ENCODE assay signal across 25 mouse cellular contexts in genomic region chr6:113296639-113297038, GRCm38 (mm10). TPM values are rescaled to one million over a fixed set of nuclear protein-coding genes. Genes with fewer than 3 reads are reported as not detected.
A peak's percentile ranks its signal among the peaks of the same experiment; 100 is the strongest.
DNase-seq lines count a peak whose midpoint lies in the region; ATAC-seq and TF ChIP-seq lines count a peak whose summit lies in the region.
"Had no signal": no experiment of that assay in that cellular context is flagged by ENCODE, and none has a peak within 500 bp of the region (broad histone marks: within the 10 kb centered on the region; RNA-seq: fewer than 3 reads in every experiment).

No protein-coding gene starts in this region.

- H3K27me3 ChIP-seq in CH12.LX (replicated peaks) = no peaks in the 10 kb centered on the region
- no peaks in the 10 kb centered on the region for H3K27me3 ChIP-seq in MEL (ENCODE audit: control insufficient read depth in 1 of 2, insufficient read depth in 2 of 2, low read length in 2 of 2)
- H3K27me3 ChIP-seq in forebrain, embryonic 11.5 days (ENCODE audit: control insufficient read depth, insufficient read depth, low read length) = no peaks in the 10 kb centered on the region
- no peaks in the 10 kb centered on the region for H3K27me3 ChIP-seq in forebrain, embryonic 10.5 days (ENCODE audit: poor library complexity, severe bottlenecking)
- H3K27me3 ChIP-seq: embryonic facial prominence, embryonic 12.5 days; forebrain, embryonic 15.5 days; heart, embryonic 15.5 days; hindbrain, embryonic 13.5 days; intestine, embryonic 15.5 days; Patski had no signal

- DNase-seq in 3134 (ENCODE audit: extremely low read depth, insufficient read length, low spot score) (peak; percentile 49), CH12.LX (ENCODE audit: extremely low read depth) (no peak), MEL (ENCODE audit: low read depth, low spot score) (peak; percentile 40)
- DNase-seq in fibroblast of lung, adult 2 months (ENCODE audit: low read depth) = peak; percentile 37
- no peak for DNase-seq in forebrain, embryonic 11.5 days (ENCODE audit: low spot score)
- no peak for DNase-seq in forebrain, embryonic 10.5 days (ENCODE audit: extremely low spot score, low spot score)
- no peak for DNase-seq in adrenal gland, postnatal 25 days
- DNase-seq: adrenal gland, adult 8-10 months; cerebellum, adult 11 months; cerebellum, adult 8-10 months; cerebellum, postnatal 25 days; gastrocnemius, postnatal 36 days; heart, adult 18-20 months; heart, postnatal 14 days; kidney, adult 18-20 months had no signal

- in situ Hi-C loops in CH12.LX (cut with MboI; ENCODE audit: low pct_ligation_motif_present, low pct_unique_long_range_greater_than_20kb, low sequenced_read_pairs) = loop anchor here (5.0 kb wide), 1 partner anchor 34 kb away; no protein-coding TSS in a partner anchor

- dilution Hi-C loops in CH12.LX (cut with MboI; ENCODE audit: extremely low pct_ligation_motif_present, extremely low pct_unique_long_range_greater_than_20kb, low sequenced_read_pairs) = no loop called here

- H3K4me1 ChIP-seq in CH12.LX (ENCODE audit: control insufficient read depth in 1 of 2, insufficient read depth in 2 of 2) (peaks cover 3 to 26% of the 10 kb centered on the region in 2 experiments; a peak in 3 of 4 replicates), MEL (ENCODE audit: control insufficient read depth in 1 of 2, insufficient read depth in 2 of 2, low read length in 2 of 2) (peaks cover 16 to 24% of the 10 kb centered on the region in 2 experiments)
- H3K4me1 ChIP-seq in forebrain, embryonic 11.5 days (replicated peaks; ENCODE audit: control insufficient read depth, insufficient read depth, low read length) = no peaks in the 10 kb centered on the region
- no peaks in the 10 kb centered on the region for H3K4me1 ChIP-seq in forebrain, embryonic 10.5 days
- H3K4me1 ChIP-seq: forebrain, embryonic 15.5 days; heart, embryonic 15.5 days; hindbrain, embryonic 13.5 days; intestine, embryonic 15.5 days had no signal

- H3K4me3 ChIP-seq in CH12.LX (replicated peaks in 1 of 3; ENCODE audit: low read depth in 2 of 3, low read length in 2 of 3, poor library complexity in 1 of 3) (no peak overlapping the region), MEL (ENCODE audit: control insufficient read depth in 1 of 2, insufficient read depth in 1 of 2, low read depth in 2 of 2, low read length in 2 of 2) (no peak overlapping the region)
- H3K4me3 ChIP-seq in forebrain, embryonic 11.5 days (ENCODE audit: low read depth, low read length) = no peak overlapping the region
- no peak overlapping the region for H3K4me3 ChIP-seq in forebrain, embryonic 10.5 days
- H3K4me3 ChIP-seq: embryonic facial prominence, embryonic 12.5 days; forebrain, embryonic 15.5 days; heart, embryonic 15.5 days; hindbrain, embryonic 13.5 days; intestine, embryonic 15.5 days had no signal

- TF ChIP-seq POLR2A in CH12.LX (IDR thresholded peaks at IDR 0.05; ENCODE audit: low read depth, low read length) (no peak), MEL (IDR thresholded peaks at IDR 0.05; ENCODE audit: control insufficient read depth in 1 of 2, insufficient read depth in 1 of 2, low read depth in 1 of 2, low read length in 2 of 2, poor library complexity in 1 of 2) (no peak)

- H3K79me2 ChIP-seq in CH12.LX (replicated peaks; ENCODE audit: control insufficient read depth, extremely low read depth, insufficient read depth, poor library complexity, severe bottlenecking) (no peaks in the 10 kb centered on the region), MEL (ENCODE audit: control insufficient read depth, insufficient read depth, low read length, poor library complexity) (no peaks in the 10 kb centered on the region)

- no peak overlapping the region for H3K9ac ChIP-seq in CH12.LX (ENCODE audit: insufficient read depth, low read depth)
- H3K9ac ChIP-seq in MEL (ENCODE audit: control insufficient read depth, low read depth, low read length, poor library complexity, severe bottlenecking) = no peak overlapping the region
- no peak overlapping the region for H3K9ac ChIP-seq in forebrain, embryonic 11.5 days (ENCODE audit: low read length)
- H3K9ac ChIP-seq: embryonic facial prominence, embryonic 12.5 days; forebrain, embryonic 15.5 days; heart, embryonic 15.5 days; hindbrain, embryonic 13.5 days; intestine, embryonic 15.5 days had no signal

- TF ChIP-seq RAD21 in CH12.LX (IDR thresholded peaks at IDR 0.05; ENCODE audit: low read depth, low read length) (no peak), MEL (IDR thresholded peaks at IDR 0.05; ENCODE audit: low read depth, low read length) (no peak)

- TF ChIP-seq EP300 in CH12.LX (IDR thresholded peaks at IDR 0.05; ENCODE audit: low read length) (no peak), MEL (IDR thresholded peaks at IDR 0.05; ENCODE audit: low read depth in 1 of 2, low read length in 2 of 2) (no peak)

- H3K36me3 ChIP-seq in CH12.LX (replicated peaks in 1 of 2; ENCODE audit: control insufficient read depth in 1 of 2, insufficient read depth in 1 of 2, low read length in 1 of 2) (peaks cover 0 to 7% of the 10 kb centered on the region in 2 experiments), MEL (ENCODE audit: control insufficient read depth in 1 of 2, insufficient read depth in 2 of 2, low read length in 2 of 2) (peaks cover 0 to 15% of the 10 kb centered on the region in 2 experiments; a peak in 2 of 4 replicates)
- H3K36me3 ChIP-seq in forebrain, embryonic 11.5 days (ENCODE audit: control insufficient read depth, insufficient read depth, low read length) = no peaks in the 10 kb centered on the region
- H3K36me3 ChIP-seq in forebrain, embryonic 10.5 days (replicated peaks) = no peaks in the 10 kb centered on the region
- H3K36me3 ChIP-seq: embryonic facial prominence, embryonic 12.5 days; forebrain, embryonic 15.5 days; G1E; heart, embryonic 15.5 days; hindbrain, embryonic 13.5 days; intestine, embryonic 15.5 days had no signal

- 75% methylated on average over 4 of the region's 4 CpGs for WGBS in forebrain, embryonic 11.5 days
- WGBS in forebrain, embryonic 10.5 days = 73% methylated on average over 4 of the region's 4 CpGs

- H3K9me3 ChIP-seq in CH12.LX (replicated peaks; ENCODE audit: low read length) = no peaks in the 10 kb centered on the region
- no peaks in the 10 kb centered on the region for H3K9me3 ChIP-seq in MEL (replicated peaks; ENCODE audit: insufficient read depth, low read length)
- H3K9me3 ChIP-seq in forebrain, embryonic 11.5 days (ENCODE audit: control insufficient read depth, low read length) = no peaks in the 10 kb centered on the region
- H3K9me3 ChIP-seq in forebrain, embryonic 10.5 days = no peaks in the 10 kb centered on the region
- H3K9me3 ChIP-seq: embryonic facial prominence, embryonic 12.5 days; forebrain, embryonic 15.5 days; G1E; heart, embryonic 15.5 days; hindbrain, embryonic 13.5 days; intestine, embryonic 15.5 days had no signal

- TF ChIP-seq CTCF in CH12.LX (conservative IDR thresholded peaks at IDR 0.05 in 1 of 2, IDR thresholded peaks at IDR 0.05 in 1 of 2; ENCODE audit: low read depth in 2 of 2, low read length in 2 of 2) (no peak), MEL (IDR thresholded peaks at IDR 0.05 in 2 of 3, conservative IDR thresholded peaks at IDR 0.05 in 1 of 3; ENCODE audit: control insufficient read depth in 1 of 3, insufficient read depth in 1 of 3, low read depth in 2 of 3, low read length in 3 of 3, poor library complexity in 1 of 3, severe bottlenecking in 1 of 3) (no peak)

- no peak for ATAC-seq in forebrain, embryonic 11.5 days (replicated peaks; ENCODE audit: low FRiP score)
- ATAC-seq: CD4-positive, CD25-positive, alpha-beta regulatory T cell, adult 4 months; forebrain, embryonic 15.5 days; intestine, embryonic 15.5 days; Patski had no signal

- H3K27ac ChIP-seq in CH12.LX (ENCODE audit: insufficient read depth, low read depth) = no peak overlapping the region
- H3K27ac ChIP-seq in MEL (ENCODE audit: control insufficient read depth, low read depth, low read length) = no peak overlapping the region; the same call in 1 of the 2 replicates
- no peak overlapping the region for H3K27ac ChIP-seq in forebrain, embryonic 11.5 days (ENCODE audit: low read depth, low read length)
- no peak overlapping the region for H3K27ac ChIP-seq in forebrain, embryonic 10.5 days
- H3K27ac ChIP-seq: embryonic facial prominence, embryonic 12.5 days; forebrain, embryonic 15.5 days; heart, embryonic 15.5 days; hindbrain, embryonic 13.5 days; intestine, embryonic 15.5 days had no signal

- H3K4me2 ChIP-seq in CH12.LX (ENCODE audit: insufficient read depth, low read depth, poor library complexity, severe bottlenecking) = no peak overlapping the region
- H3K4me2 ChIP-seq in forebrain, embryonic 11.5 days (ENCODE audit: low read depth, low read length, severe bottlenecking) = no peak overlapping the region
- H3K4me2 ChIP-seq: embryonic facial prominence, embryonic 12.5 days; forebrain, embryonic 15.5 days; heart, embryonic 11.5 days; heart, embryonic 15.5 days; hindbrain, embryonic 13.5 days; intestine, embryonic 15.5 days had no signal

RNA-seq across cellular contexts. Expression of gene Brpf1, which starts 10.3 kb away (rescaled TPM):
- total RNA-seq in CH12.LX (2012; rRNA removed) = 24.5 and 26.5 TPM in 2 replicates
- total RNA-seq in CH12.LX (2014; rRNA removed) = 13.7 TPM in 2 replicates
- 26.7 and 28.1 TPM in 2 replicates for polyA plus RNA-seq in CH12.LX (2012; ENCODE audit: insufficient read length, low read depth)
- 29.8 and 32.6 TPM in 2 replicates for total RNA-seq in MEL (2012; rRNA removed)
- polyA plus RNA-seq in MEL (2012; ENCODE audit: insufficient read depth in 1 of 2, insufficient read length in 2 of 2, low read depth in 1 of 2, low replicate concordance in 2 of 2, missing spikeins in 1 of 2) = 10 to 100 TPM; 44.9 to 46.8 TPM
- 31.9 and 35.4 TPM in 2 replicates for polyA plus RNA-seq in forebrain, embryonic 11.5 days (2014; fragmentation: Nextera tagmentation; extraction: Ambion mirVana)
- polyA plus RNA-seq in forebrain, embryonic 10.5 days (2016; fragmentation: Nextera tagmentation; extraction: Ambion mirVana) = 26.1 and 26.7 TPM in 2 replicates
- 27.8 and 32.9 TPM in 2 replicates for total RNA-seq in adrenal gland, postnatal 25 days (2021)

RNA-seq across cellular contexts. Expression of gene Cpne9, which starts 14.5 kb away (rescaled TPM):
- total RNA-seq in CH12.LX (2012; rRNA removed) = 0.25 TPM in 2 replicates
- total RNA-seq in CH12.LX (2014; rRNA removed) = 0.19 and 0.28 TPM in 2 replicates
- 0.27 and 0.49 TPM in 2 replicates for polyA plus RNA-seq in CH12.LX (2012; ENCODE audit: insufficient read length, low read depth)
- 0.72 and 1.6 TPM in 2 replicates for total RNA-seq in MEL (2012; rRNA removed)
- 1 to 10 TPM in 1 of 2 experiments, not detected in 1; 1.3 TPM for polyA plus RNA-seq in MEL (2012; ENCODE audit: insufficient read depth in 1 of 2, insufficient read length in 2 of 2, low read depth in 1 of 2, low replicate concordance in 2 of 2, missing spikeins in 1 of 2)
- polyA plus RNA-seq in forebrain, embryonic 11.5 days (2014; fragmentation: Nextera tagmentation; extraction: Ambion mirVana) = 0.13 and 0.52 TPM in 2 replicates
- polyA plus RNA-seq in forebrain, embryonic 10.5 days (2016; fragmentation: Nextera tagmentation; extraction: Ambion mirVana) = 0.05 and 0.09 TPM in 2 replicates
- total RNA-seq in adrenal gland, postnatal 25 days (2021) = 0.85 and 1.4 TPM in 2 replicates
- total RNA-seq: gastrocnemius, adult 8-10 months; gastrocnemius, postnatal 36 days; heart, adult 18-20 months had no signal
- polyA plus RNA-seq: heart, embryonic 15.5 days had no signal

RNA-seq across cellular contexts. Expression of gene Ogg1, which starts 30.1 kb away (rescaled TPM):
- total RNA-seq in CH12.LX (2012; rRNA removed) (12.5 and 13.8 TPM in 2 replicates), CH12.LX (2014; rRNA removed) (14.4 and 14.5 TPM in 2 replicates), MEL (2012; rRNA removed) (8.7 and 9.2 TPM in 2 replicates)
- polyA plus RNA-seq in CH12.LX (2012; ENCODE audit: insufficient read length, low read depth) (19.5 and 20.1 TPM in 2 replicates), MEL (2012; ENCODE audit: insufficient read depth in 1 of 2, insufficient read length in 2 of 2, low read depth in 1 of 2, low replicate concordance in 2 of 2, missing spikeins in 1 of 2) (10 to 100 TPM in 1 of 2 experiments, not detected in 1; 20.0 TPM)
- 14.2 and 14.5 TPM in 2 replicates for polyA plus RNA-seq in forebrain, embryonic 11.5 days (2014; fragmentation: Nextera tagmentation; extraction: Ambion mirVana)
- 18.3 and 18.8 TPM in 2 replicates for polyA plus RNA-seq in forebrain, embryonic 10.5 days (2016; fragmentation: Nextera tagmentation; extraction: Ambion mirVana)
- total RNA-seq in adrenal gland, postnatal 25 days (2021) = 16.7 and 19.9 TPM in 2 replicates

RNA-seq across cellular contexts. Expression of gene Camk1, which starts 47.1 kb away (rescaled TPM):
- 4.1 and 5.3 TPM in 2 replicates for total RNA-seq in CH12.LX (2012; rRNA removed)
- 0.20 and 0.36 TPM in 2 replicates for total RNA-seq in CH12.LX (2014; rRNA removed)
- polyA plus RNA-seq in CH12.LX (2012; ENCODE audit: insufficient read length, low read depth) = 0.97 and 1.4 TPM in 2 replicates
- total RNA-seq in MEL (2012; rRNA removed) = 5.3 and 7.9 TPM in 2 replicates
- polyA plus RNA-seq in MEL (2012; ENCODE audit: insufficient read depth in 1 of 2, insufficient read length in 2 of 2, low read depth in 1 of 2, low replicate concordance in 2 of 2, missing spikeins in 1 of 2) = 10 to 100 TPM in 1 of 2 experiments, not detected in 1; 13.3 TPM
- 47.8 and 52.5 TPM in 2 replicates for polyA plus RNA-seq in forebrain, embryonic 11.5 days (2014; fragmentation: Nextera tagmentation; extraction: Ambion mirVana)
- polyA plus RNA-seq in forebrain, embryonic 10.5 days (2016; fragmentation: Nextera tagmentation; extraction: Ambion mirVana) = 33.8 and 37.4 TPM in 2 replicates
- 45.3 and 62.0 TPM in 2 replicates for total RNA-seq in adrenal gland, postnatal 25 days (2021)

RNA-seq across cellular contexts. Expression of gene Mtmr14, which starts 59.0 kb away (rescaled TPM):
- total RNA-seq in CH12.LX (2012; rRNA removed) = 63.9 and 83.4 TPM in 2 replicates
- total RNA-seq in CH12.LX (2014; rRNA removed) = 80.0 and 81.0 TPM in 2 replicates
- 88.0 and 89.2 TPM in 2 replicates for polyA plus RNA-seq in CH12.LX (2012; ENCODE audit: insufficient read length, low read depth)
- 11.4 and 12.1 TPM in 2 replicates for total RNA-seq in MEL (2012; rRNA removed)
- 10 to 100 TPM in 1 of 2 experiments, not detected in 1; 24.5 TPM for polyA plus RNA-seq in MEL (2012; ENCODE audit: insufficient read depth in 1 of 2, insufficient read length in 2 of 2, low read depth in 1 of 2, low replicate concordance in 2 of 2, missing spikeins in 1 of 2)
- 50.5 and 50.8 TPM in 2 replicates for polyA plus RNA-seq in forebrain, embryonic 11.5 days (2014; fragmentation: Nextera tagmentation; extraction: Ambion mirVana)
- polyA plus RNA-seq in forebrain, embryonic 10.5 days (2016; fragmentation: Nextera tagmentation; extraction: Ambion mirVana) = 42.0 and 45.1 TPM in 2 replicates
- total RNA-seq in adrenal gland, postnatal 25 days (2021) = 23.0 and 30.9 TPM in 2 replicates

Comparison
In these comparisons a context has a peak if more than half of its experiments do, and no peak if none do; other contexts are left out.
1. DNase-seq: peak in 3134 (single experiment), MEL (single experiment) and fibroblast of lung, adult 2 months (single experiment); none in CH12.LX (single experiment), forebrain, embryonic 11.5 days (single experiment), forebrain, embryonic 10.5 days (single experiment) and adrenal gland, postnatal 25 days (single experiment).